In the genomic region with DNA sequence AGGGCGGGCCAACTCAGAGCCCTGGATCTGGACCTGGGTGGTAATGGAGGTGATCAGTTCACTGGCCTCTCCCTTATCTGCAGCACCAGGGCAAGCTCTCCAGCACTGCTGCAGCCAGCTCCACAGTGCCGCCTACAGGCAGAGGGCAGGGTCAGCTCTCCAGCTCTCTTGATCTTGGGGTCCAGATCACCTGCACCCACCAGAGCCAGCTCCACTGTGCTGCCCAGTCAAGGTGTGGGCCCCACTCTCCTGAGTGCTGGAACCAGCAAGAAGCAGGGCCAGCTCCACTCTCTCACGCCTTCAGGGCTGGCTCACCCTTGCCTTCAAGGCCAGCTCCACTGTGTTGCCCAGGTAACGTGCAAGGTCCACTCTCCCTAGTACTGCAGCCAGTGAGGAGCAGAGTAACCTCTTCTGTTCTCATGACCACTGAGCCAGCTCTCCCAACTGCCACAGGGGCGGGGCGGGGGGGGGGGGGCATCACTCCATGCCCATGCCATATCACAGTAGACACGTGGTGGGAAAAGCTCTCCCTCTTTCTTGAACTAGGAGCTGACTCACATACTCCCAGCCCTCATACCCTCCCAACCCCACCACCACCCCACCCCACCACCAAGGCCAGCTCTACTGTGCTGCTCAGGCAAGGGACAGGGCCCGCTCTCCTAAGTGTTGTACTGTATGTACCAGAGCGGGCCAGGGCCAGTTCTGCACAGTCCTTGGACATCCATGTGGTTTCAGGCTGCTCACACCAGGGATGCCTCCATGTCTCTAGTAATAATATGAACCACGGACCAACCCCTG, we compare ENCODE assay signal across 7 mouse cellular contexts. TPM values are rescaled to one million over a fixed set of nuclear protein-coding genes. Genes with fewer than 3 reads are reported as not detected.
DNase-seq lines count a peak whose midpoint lies in the region; ATAC-seq and TF ChIP-seq lines count a peak whose summit lies in the region.

No protein-coding gene starts in this region.

- no peaks in the 10 kb centered on the region for H3K9me3 ChIP-seq in neural tube, embryonic 11.5 days (ENCODE audit: control insufficient read depth, low read length)
- no peaks in the 10 kb centered on the region for H3K9me3 ChIP-seq in neural tube, embryonic 15.5 days (replicated peaks)
- H3K9me3 ChIP-seq in hindbrain, embryonic 12.5 days (replicated peaks) = no peaks in the 10 kb centered on the region
- H3K9me3 ChIP-seq in liver, embryonic 11.5 days (ENCODE audit: control insufficient read depth, low read length) = no peaks in the 10 kb centered on the region

- H3K9ac ChIP-seq in neural tube, embryonic 11.5 days (ENCODE audit: low read length) = no peak overlapping the region
- no peak overlapping the region for H3K9ac ChIP-seq in neural tube, embryonic 15.5 days (replicated peaks)
- no peak overlapping the region for H3K9ac ChIP-seq in hindbrain, embryonic 12.5 days
- H3K9ac ChIP-seq in liver, embryonic 11.5 days (ENCODE audit: low read depth, low read length) = no peak overlapping the region

- no peak for TF ChIP-seq POLR2A in bone marrow, adult 2 months (IDR thresholded peaks at IDR 0.05; ENCODE audit: borderline replicate concordance, control insufficient read depth, low read depth, low read length)

- 73% methylated on average over 10 of the region's 10 CpGs for WGBS in neural tube, embryonic 11.5 days
- 82% methylated on average over 10 of the region's 10 CpGs for WGBS in neural tube, embryonic 15.5 days
- WGBS in bone marrow, adult 2 months = 78% methylated on average over 10 of the region's 10 CpGs
- 75% methylated on average over 10 of the region's 10 CpGs for WGBS in hindbrain, embryonic 12.5 days
- WGBS in liver, embryonic 11.5 days = 64% methylated on average over 10 of the region's 10 CpGs

- DNase-seq in neural tube, embryonic 11.5 days (ENCODE audit: low spot score) = peak; percentile 33
- no peak for DNase-seq in liver, embryonic 11.5 days (ENCODE audit: low spot score)
- peak; percentile 63 for DNase-seq in thymus, postnatal 4 days
- no peak for DNase-seq in urinary bladder, postnatal 4 days (ENCODE audit: low spot score in 2 of 2)

- peak; percentile 61 for TF ChIP-seq CTCF in bone marrow, adult 2 months (IDR thresholded peaks at IDR 0.05; ENCODE audit: control insufficient read depth, insufficient read depth, low read length)

- no peak overlapping the region for H3K4me2 ChIP-seq in neural tube, embryonic 11.5 days (ENCODE audit: low read depth)
- no peak overlapping the region for H3K4me2 ChIP-seq in neural tube, embryonic 15.5 days
- no peak overlapping the region for H3K4me2 ChIP-seq in hindbrain, embryonic 12.5 days (replicated peaks)
- no peak overlapping the region for H3K4me2 ChIP-seq in liver, embryonic 11.5 days

- H3K27ac ChIP-seq in neural tube, embryonic 11.5 days (ENCODE audit: low read depth, low read length) = no peak overlapping the region
- H3K27ac ChIP-seq in neural tube, embryonic 15.5 days (replicated peaks) = no peak overlapping the region
- H3K27ac ChIP-seq in bone marrow, adult 2 months (ENCODE audit: control insufficient read depth, insufficient read depth, low read depth, low read length, poor library complexity) = no peak overlapping the region; the same call in 1 of the 2 replicates
- no peak overlapping the region for H3K27ac ChIP-seq in hindbrain, embryonic 12.5 days
- no peak overlapping the region for H3K27ac ChIP-seq in liver, embryonic 11.5 days (ENCODE audit: low read depth, low read length)

- H3K36me3 ChIP-seq in neural tube, embryonic 11.5 days (ENCODE audit: control insufficient read depth, insufficient read depth, low read length) = no peaks in the 10 kb centered on the region
- no peaks in the 10 kb centered on the region for H3K36me3 ChIP-seq in neural tube, embryonic 15.5 days
- no peaks in the 10 kb centered on the region for H3K36me3 ChIP-seq in hindbrain, embryonic 12.5 days
- no peaks in the 10 kb centered on the region for H3K36me3 ChIP-seq in liver, embryonic 11.5 days (ENCODE audit: control insufficient read depth, insufficient read depth, low read length)

- H3K4me1 ChIP-seq in neural tube, embryonic 11.5 days (ENCODE audit: control insufficient read depth, insufficient read depth, low read length) = no peaks in the 10 kb centered on the region
- no peaks in the 10 kb centered on the region for H3K4me1 ChIP-seq in neural tube, embryonic 15.5 days
- no peaks in the 10 kb centered on the region for H3K4me1 ChIP-seq in bone marrow, adult 2 months (ENCODE audit: control insufficient read depth, insufficient read depth, low read length)
- no peaks in the 10 kb centered on the region for H3K4me1 ChIP-seq in hindbrain, embryonic 12.5 days
- no peaks in the 10 kb centered on the region for H3K4me1 ChIP-seq in liver, embryonic 11.5 days (replicated peaks; ENCODE audit: control insufficient read depth, insufficient read depth, low read length)

- H3K27me3 ChIP-seq in neural tube, embryonic 11.5 days (ENCODE audit: control insufficient read depth, insufficient read depth, low read length) = no peaks in the 10 kb centered on the region
- no peaks in the 10 kb centered on the region for H3K27me3 ChIP-seq in neural tube, embryonic 15.5 days (replicated peaks)
- no peaks in the 10 kb centered on the region for H3K27me3 ChIP-seq in hindbrain, embryonic 12.5 days
- H3K27me3 ChIP-seq in liver, embryonic 11.5 days (replicated peaks; ENCODE audit: control insufficient read depth, insufficient read depth, low read length) = no peaks in the 10 kb centered on the region

- peak; percentile 25; the same call in 1 of the 2 replicates for ATAC-seq in neural tube, embryonic 11.5 days (ENCODE audit: insufficient read depth, low FRiP score, low TSS enrichment)
- ATAC-seq in neural tube, embryonic 15.5 days (ENCODE audit: low FRiP score) = no peak
- peak; percentile 36; the same call in 1 of the 2 replicates for ATAC-seq in hindbrain, embryonic 12.5 days (ENCODE audit: low FRiP score)
- ATAC-seq in liver, embryonic 11.5 days (replicated peaks; ENCODE audit: low FRiP score) = peak; percentile 59

- H3K4me3 ChIP-seq in neural tube, embryonic 11.5 days (ENCODE audit: low read depth, low read length) = no peak overlapping the region
- no peak overlapping the region for H3K4me3 ChIP-seq in neural tube, embryonic 15.5 days (replicated peaks)
- no peak overlapping the region for H3K4me3 ChIP-seq in bone marrow, adult 2 months (replicated peaks; ENCODE audit: control insufficient read depth, low read depth, low read length)
- no peak overlapping the region for H3K4me3 ChIP-seq in hindbrain, embryonic 12.5 days
- no peak overlapping the region for H3K4me3 ChIP-seq in liver, embryonic 11.5 days (ENCODE audit: low read depth, low read length)

RNA-seq across cellular contexts. Expression of a gene that starts 30.0 kb away (rescaled TPM):
- polyA plus RNA-seq in neural tube, embryonic 11.5 days (2014; fragmentation: Nextera tagmentation; extraction: Ambion mirVana) = 95.8 and 101 TPM in 2 replicates
- 143 and 155 TPM in 2 replicates for polyA plus RNA-seq in neural tube, embryonic 15.5 days (2015; fragmentation: Nextera tagmentation; extraction: Ambion mirVana)
- polyA plus RNA-seq in bone marrow, adult 2 months (2011; ENCODE audit: insufficient read depth, insufficient read length, low replicate concordance, missing spikeins) = 25.8 and 27.6 TPM in 2 replicates
- polyA plus RNA-seq in hindbrain, embryonic 12.5 days (2016; fragmentation: Nextera tagmentation; extraction: Ambion mirVana) = 109 and 117 TPM in 2 replicates
- polyA plus RNA-seq in liver, embryonic 11.5 days (2014; fragmentation: Nextera tagmentation; extraction: Ambion mirVana) = 103 and 116 TPM in 2 replicates

RNA-seq across cellular contexts. Expression of a gene that starts 33.5 kb away (rescaled TPM):
- polyA plus RNA-seq in neural tube, embryonic 11.5 days (2014; fragmentation: Nextera tagmentation; extraction: Ambion mirVana) = not detected in 2 replicates
- polyA plus RNA-seq in neural tube, embryonic 15.5 days (2015; fragmentation: Nextera tagmentation; extraction: Ambion mirVana) = not detected in 2 replicates
- polyA plus RNA-seq in bone marrow, adult 2 months (2011; ENCODE audit: insufficient read depth, insufficient read length, low replicate concordance, missing spikeins) = not detected in 2 replicates
- polyA plus RNA-seq in hindbrain, embryonic 12.5 days (2016; fragmentation: Nextera tagmentation; extraction: Ambion mirVana) = 0.23 and 0.25 TPM in 2 replicates
- not detected in 2 replicates for polyA plus RNA-seq in liver, embryonic 11.5 days (2014; fragmentation: Nextera tagmentation; extraction: Ambion mirVana)

Comparison
In these comparisons a context has a peak if more than half of its experiments do, and no peak if none do; other contexts are left out.
1. DNase-seq: peak in neural tube, embryonic 11.5 days (single experiment) and thymus, postnatal 4 days (single experiment); none in liver, embryonic 11.5 days (single experiment) and urinary bladder, postnatal 4 days (0 of 2).